Mouse (Mus musculus) MEL (cell line): ENCODE measurements around the gene Pik3r1.

ENCODE experiments used
- CTCF ChIP-seq, 3 experiments: IDR thresholded peaks in 2 of 3; conservative IDR thresholded peaks in 1 of 3; 2 replicates each; pipeline ENCODE4 v1.5.1; 2011 to 2012; ENCODE audit warnings: low read length in 3 of 3, low read depth in 2 of 3, mild to moderate bottlenecking in 2 of 3, improper control_type of control experiment in 1 of 3, inconsistent platforms in 1 of 3, mixed read lengths in 1 of 3, moderate library complexity in 1 of 3; ENCODE audit not compliant: control insufficient read depth in 1 of 3, insufficient read depth in 1 of 3, poor library complexity in 1 of 3, severe bottlenecking in 1 of 3
- POLR2A ChIP-seq, 2 experiments: IDR thresholded peaks; 2 replicates each; pipeline ENCODE4 v1.6.1; 2011 to 2012; ENCODE audit warnings: low read length in 2 of 2, mild to moderate bottlenecking in 2 of 2, control low read depth in 1 of 2, improper control_type of control experiment in 1 of 2, low read depth in 1 of 2, moderate library complexity in 1 of 2; ENCODE audit not compliant: control insufficient read depth in 1 of 2, insufficient read depth in 1 of 2, poor library complexity in 1 of 2
- ZKSCAN1 ChIP-seq: IDR thresholded peaks from 2 replicates; pipeline ENCODE4 v1.6.1; 2012; ENCODE audit warnings: low read depth, mild to moderate bottlenecking, inconsistent platforms, low read length, improper control_type of control experiment, moderate library complexity

GRCm38 (mm10) chr13:101759281-101759871, 8.6 kb downstream of the Pik3r1 start:
- TF ChIP-seq POLR2A (IDR thresholded peaks at IDR 0.05; ENCODE audit: control insufficient read depth in 1 of 2, insufficient read depth in 1 of 2, low read depth in 1 of 2, low read length in 2 of 2, poor library complexity in 1 of 2) (no peak), CTCF (IDR thresholded peaks at IDR 0.05 in 2 of 3, conservative IDR thresholded peaks at IDR 0.05 in 1 of 3; ENCODE audit: control insufficient read depth in 1 of 3, insufficient read depth in 1 of 3, low read depth in 2 of 3, low read length in 3 of 3, poor library complexity in 1 of 3, severe bottlenecking in 1 of 3) (no peak), ZKSCAN1 (no peak)
